Mouse (Mus musculus) embryo, embryonic 11.5 days (tissue): Measurements from ENCODE around the gene Hnrnpa2b1.
A peak's percentile ranks its signal among the peaks of the same experiment; 100 is the strongest.
"Not testable (repeated sequence)": the region's sequence is repeated elsewhere in the genome, so short reads cannot be mapped to it uniquely, and the experiment has no call there.

ENCODE experiments used
- DNase-seq: peaks from one replicate; pipeline ENCODE4 v3.0.0-alpha.2; 2012; ENCODE audit warnings: low read depth, low spot score

Hnrnpa2b1 gene

DNA sequence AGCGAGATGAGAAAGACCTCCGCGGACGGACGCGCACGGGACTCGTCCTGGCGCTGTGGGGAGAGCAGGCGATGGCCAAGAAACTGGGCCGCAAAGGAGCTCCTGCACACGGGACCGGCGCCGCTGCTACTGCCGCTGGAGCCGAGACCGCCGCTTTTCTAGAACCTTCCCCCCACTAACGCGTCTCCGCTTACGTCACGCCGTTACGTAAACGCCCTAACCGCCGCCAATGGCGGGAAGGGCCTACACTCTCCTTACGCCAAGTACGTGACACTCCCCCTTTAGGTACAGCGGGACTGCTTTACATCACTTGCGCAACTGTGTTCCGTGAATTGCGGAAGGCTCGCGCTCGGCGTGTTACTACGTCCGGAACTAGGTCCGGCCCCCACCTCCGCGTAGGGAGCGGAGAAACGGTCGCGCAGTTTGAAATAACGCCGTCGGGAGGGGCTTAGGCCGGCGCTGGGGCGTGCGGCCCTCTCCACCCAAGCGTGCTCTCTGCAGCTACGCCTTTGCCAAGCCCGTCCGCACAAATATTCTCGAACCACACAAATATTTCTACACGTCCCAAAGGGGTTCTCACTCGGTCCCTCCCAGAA is at the start of gene Hnrnpa2b1:
Hnrnpa2b1 (minus strand) TSS at position 180 of the 596 bp plus-strand sequence.
- peak; percentile 99 for DNase-seq

DNA sequence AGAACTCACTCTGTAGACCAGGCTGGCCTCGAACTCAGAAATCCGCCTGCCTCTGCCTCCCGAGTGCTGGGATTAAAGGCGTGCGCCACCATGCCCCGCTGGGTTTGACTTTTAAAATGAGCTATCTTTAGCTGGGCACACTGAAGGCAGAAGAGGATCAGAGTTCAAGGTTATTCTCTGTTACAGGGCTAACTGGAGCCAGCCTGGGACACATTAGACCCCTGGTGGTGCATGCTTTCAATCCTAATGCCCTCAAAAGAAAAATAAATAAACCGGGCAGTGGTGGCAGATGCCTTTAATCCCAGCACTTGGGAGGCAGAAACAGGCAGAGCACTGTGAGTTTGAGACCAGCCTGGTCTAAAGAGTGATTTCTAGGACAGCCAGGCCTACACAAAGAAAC is 45.2 kb upstream of the Hnrnpa2b1 start:
- DNase-seq = no peak

DNA sequence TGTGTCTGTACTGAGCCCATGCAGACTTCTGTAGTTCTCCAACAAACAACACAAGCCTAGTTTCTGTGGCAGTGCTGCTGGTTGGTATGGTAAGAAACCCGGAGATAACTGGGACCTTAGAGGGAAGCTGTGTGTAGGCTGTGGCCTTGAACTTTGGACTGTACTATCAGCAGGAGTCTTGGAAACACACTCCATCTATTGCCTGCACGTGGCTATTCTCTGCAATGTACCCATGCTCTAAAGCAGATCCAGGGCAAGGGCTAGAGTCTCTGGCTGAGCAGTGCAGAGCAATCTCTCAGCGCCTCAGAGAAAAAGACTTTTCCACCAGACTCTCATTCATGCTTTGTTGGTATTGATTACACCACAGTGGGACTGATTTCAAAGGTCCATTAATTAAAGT is 44.1 kb upstream of the Hnrnpa2b1 start:
- no peak for DNase-seq

DNA sequence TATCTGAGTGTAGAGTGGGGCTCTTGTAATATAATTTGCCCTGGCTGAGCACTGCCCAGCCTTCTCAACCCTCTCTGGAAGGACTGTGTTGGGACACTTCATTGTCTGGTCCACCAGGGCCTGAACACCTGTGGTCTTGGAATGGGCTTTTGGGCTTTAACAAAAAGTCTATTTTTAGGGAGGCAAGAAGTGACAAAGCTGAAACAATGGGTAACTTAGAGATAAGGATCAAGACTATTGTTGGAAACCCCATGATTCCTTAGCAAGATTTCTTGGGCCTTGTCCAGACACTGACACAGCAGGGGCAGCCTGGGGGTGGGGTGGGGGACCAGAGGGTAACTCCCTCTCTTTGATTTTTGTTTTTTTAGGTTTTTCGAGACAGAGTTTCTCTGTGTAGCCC is 41.3 kb upstream of the Hnrnpa2b1 start:
- DNase-seq = no peak

DNA sequence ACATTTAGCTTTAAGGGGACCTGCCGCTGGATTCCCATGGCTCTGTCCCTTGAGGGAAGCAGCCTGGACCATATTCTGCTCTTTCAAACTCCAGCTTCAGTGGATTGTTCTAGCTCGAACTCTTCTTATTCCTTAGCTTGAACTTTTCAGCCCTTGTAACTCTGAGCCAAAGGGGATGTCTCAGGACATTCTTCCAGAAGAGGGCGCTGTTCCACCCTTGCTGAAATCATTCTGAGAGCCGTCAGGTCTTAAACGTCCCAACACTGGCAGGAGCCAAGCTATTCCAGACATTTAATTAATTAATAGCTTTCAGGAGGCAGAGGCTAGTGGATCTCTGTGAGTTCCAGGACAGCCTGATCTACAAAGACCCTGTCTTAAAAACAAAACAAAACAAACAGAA is 40.4 kb upstream of the Hnrnpa2b1 start:
- DNase-seq = no peak

DNA sequence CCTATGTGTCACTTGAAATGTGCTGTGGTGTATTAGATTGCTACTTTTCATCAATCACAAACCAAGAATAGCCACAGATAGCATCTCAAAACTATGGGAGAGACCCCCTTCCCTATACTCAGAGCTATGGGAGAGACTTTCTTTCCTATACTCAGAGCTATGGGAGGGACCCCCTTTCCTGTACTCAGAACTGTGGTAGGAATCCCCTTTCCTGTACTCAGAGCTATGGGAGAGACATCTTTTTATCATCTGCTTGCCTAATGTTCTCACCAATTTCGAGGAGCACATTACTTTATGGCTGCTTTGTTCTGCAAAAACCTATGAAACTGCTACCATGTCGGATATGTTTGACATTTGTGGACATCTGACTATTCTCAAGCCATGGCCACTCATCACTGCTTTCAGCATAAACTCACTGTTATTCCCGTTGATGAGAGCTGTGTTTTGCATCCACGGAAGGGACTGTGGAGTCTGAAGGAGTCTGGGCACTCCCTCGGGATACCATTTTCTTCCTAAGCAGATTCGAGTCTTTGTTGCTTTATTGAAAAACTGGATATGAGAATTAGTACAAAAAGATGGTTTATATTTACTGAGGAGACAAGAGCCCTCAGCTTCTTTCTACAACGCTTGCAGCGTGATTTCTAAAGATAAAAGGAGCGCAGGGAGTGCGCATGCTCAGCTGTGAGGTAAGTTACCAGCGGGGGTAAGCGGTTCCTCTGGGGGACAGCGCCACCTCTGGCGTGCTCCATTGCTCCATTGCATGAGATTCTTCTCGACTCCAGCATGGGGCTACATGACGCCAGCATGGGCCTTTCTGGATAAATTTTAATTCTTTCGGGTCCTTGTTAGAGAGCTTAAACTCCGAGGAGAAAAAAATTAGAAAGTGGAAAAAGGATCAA is 39.3 kb upstream of the Hnrnpa2b1 start:
- peak; percentile 65 for DNase-seq

DNA sequence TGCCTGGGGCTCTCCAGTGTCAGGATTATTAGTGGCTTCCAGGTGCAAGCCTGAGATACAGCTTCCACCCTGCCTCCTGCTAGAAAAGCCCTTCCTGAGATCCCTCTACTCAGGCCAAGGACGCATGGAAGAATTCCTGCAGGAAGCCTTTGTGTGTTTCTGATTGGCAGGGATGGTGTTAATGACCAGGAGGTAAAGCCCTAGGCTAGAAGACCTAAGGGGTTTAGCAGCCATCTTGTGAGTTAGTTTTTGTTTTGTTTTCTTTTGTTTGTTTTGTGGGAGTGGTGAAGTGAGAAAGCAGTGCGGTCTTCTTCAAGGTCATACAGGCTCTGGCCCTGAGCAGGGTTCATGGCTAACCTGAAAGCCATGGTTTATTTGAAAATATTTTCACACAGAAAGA is 37.9 kb upstream of the Hnrnpa2b1 start:
- DNase-seq = no peak

DNA sequence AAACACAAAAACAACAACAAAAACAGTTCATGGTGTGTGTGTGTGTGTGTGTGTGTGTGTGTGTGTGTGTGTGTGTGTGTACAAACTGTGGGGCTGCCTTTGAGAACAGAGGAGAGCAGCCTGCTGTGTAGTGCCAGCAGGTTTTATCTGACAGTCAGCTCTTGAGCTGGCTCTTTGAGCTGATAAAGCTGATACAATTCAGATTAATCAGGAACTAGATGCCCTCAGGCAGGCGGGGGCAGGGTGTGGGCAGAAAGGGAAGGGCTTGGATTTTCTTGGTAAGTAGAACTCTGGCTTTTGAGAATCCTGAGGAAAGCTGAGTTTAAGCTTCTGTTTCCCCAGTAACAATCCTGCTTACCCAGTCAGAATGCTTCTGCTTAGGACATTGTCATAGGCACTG is 36.0 kb upstream of the Hnrnpa2b1 start:
- no peak for DNase-seq

DNA sequence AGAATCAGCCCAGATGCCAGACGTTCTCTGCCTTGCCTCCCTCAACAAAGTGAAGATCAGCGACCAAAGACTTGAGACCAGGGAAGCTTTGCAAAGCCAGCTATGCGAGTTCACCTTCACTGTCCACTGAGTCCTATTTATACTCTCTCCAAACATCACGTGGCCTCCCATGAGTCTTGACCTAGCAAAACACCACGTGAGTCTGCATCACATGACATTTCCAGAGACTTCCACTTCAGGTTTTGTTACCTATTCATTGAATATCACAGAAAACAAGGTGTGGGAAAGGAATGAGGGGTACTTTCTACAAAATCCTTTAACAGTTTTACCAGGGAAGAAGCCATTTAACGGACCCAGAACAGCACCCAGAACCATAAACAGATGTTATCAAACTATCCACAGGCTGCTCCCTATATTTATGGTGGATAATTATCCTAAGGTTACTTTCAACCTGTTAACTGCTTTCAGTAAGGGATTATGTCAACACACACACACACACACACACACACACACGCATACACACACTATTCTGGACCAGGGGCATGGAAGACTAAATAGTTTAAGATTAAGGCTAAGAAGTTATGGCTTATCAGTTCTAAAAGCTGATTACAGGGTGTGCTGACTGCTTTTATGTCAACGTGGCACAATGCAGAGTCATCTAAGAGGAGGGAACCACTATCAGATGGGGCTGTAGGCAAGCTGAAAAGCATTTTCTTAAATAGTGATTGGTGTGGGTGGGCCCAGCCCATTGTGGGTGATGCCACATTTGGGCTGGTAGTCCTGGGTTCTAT is 27.8 kb upstream of the Hnrnpa2b1 start:
- no peak for DNase-seq

DNA sequence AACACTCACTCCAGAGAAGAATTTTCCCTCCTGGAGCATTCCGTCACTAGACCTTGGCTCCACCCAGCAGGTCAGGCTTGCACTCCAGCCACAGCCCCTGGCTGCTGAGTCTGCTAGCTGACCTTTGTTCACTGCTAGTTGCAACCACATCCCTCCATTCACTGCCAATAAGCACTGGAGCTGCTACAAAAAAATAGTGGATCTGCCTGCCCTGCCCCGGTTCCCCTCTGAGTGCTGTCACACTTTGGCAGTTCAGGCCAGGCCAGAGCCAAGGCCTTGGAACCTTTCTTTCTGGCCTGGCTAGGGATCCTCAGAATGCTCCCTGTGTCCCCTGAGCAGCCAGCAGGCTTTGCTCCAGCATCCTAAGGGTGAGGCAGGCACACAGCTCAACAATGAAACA is 20.1 kb upstream of the Hnrnpa2b1 start:
- DNase-seq = no peak

DNA sequence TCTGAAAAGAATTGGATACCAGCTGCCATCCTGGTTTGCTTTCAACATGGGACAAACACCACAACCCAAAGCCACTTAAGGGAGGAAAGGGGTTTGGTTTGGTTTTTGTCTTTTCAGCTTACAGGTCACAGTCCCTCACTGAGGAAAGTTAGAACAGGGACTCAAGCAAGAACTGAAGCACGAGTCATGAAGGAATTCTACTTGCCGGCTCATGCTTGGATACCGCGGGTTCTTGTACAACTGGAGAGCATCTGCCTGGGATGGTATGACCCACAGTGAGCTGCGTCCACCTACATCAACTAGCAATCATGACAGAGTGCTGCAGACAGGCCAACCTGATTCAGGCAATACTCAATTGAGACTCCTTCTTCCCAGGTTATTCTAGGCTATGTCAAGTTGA is 17.0 kb upstream of the Hnrnpa2b1 start:
- DNase-seq = no peak

DNA sequence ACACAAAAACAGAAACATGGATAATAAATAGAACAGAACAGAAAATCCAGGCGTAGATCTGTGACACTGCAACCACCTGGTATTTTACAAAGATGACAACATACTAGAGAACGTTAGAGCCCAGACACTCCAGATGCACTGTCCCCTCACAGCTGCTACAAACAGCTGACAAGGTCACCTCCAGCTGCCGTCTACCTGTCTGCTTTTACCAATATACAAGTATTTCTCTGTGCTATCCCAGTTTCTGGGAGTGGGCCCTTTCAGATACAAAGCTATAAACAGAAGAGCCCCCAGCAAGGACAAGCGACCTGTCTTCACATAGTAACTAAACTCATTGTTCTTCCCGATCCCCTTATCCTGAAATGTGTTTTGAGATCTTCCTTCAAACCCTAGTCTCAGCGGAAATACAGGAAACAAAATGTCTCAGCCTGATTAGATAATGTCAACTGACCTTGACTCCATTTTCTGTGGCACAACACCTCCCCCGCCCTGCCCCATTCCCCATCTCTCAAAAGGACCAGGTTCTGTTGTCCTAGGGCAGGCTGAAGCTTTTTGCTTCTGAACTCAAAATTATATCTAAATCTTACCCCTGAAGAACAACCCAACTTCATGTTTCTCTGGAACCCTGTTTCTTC is 16.5 kb upstream of the Hnrnpa2b1 start:
- no peak for DNase-seq

DNA sequence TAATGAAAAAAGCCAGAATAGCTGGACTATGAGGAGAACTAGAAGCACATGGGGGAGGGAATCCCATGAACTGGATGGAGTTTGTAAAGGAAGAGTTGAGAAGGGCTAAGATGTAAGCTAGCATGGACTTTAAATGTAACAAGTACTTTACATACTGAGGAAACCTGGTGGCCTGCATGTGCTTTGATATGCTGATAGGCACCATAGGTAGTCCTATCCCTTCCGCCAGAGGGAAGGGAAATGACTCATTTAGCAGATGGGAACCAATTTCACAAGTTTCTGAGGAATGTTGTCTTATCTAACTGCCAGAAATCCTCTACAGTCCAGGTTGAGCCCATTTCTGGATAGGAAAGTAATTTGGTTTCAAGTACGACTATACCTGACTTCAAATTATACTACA is 16.0 kb upstream of the Hnrnpa2b1 start:
- DNase-seq = no peak

DNA sequence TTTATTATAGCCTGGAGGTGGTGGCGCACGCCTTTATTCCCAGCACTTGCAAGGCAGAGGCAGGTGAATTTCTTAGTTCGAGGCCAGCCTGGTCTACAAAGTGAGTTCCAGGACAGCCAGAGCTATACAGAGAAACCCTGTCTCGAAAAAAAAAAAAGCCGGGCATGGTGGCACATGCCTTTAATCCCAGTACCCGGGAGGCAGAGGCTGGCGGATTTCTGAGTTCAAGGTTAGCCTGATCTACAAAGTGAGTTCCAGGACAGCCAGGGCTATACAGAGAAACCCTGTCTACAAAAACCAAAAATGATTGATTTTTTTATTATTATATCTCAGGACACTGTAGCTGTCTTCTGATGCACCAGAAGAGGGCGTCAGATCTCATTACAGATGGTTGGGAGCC is 14.9 kb upstream of the Hnrnpa2b1 start:
- DNase-seq = not testable (repeated sequence)

DNA sequence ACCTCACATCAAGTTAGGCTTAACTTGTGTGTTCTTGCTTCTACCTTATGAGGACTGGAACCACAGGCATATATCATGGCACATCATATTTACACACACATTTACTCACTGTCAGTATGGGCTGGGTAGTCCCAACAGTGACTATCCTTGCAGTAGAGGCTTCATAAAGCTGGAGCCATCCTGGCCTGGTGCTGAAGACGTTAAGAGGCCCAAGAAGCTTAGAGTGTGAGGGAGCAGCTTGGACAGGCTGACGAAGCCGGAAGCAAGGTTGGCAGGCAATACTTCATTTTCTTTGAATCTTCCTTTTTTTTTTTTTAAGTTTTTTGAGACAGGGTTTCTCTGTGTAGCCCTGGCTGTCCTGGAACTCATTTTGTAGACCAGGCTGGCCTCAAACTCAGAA is 14.2 kb upstream of the Hnrnpa2b1 start:
- DNase-seq = no peak

DNA sequence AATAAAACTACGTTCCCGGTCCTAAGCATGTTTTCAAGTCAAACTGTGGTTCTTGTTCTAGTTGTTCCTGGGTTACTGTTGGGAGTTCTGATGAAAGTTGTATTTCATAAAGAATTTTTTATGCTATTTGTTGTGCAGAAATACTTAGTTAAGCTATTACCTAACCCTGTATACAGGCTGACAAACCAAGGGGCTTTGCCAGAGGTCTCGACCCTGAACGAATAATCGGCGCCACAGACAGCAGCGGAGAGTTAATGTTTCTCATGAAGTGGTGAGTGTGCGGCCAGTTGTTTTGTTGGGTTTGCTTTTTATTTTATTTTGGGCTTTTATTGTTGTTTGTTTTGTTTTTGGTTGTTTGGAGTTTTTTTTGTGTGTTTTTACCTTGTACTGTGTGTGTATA is 11.9 kb upstream of the Hnrnpa2b1 start:
- DNase-seq = no peak

DNA sequence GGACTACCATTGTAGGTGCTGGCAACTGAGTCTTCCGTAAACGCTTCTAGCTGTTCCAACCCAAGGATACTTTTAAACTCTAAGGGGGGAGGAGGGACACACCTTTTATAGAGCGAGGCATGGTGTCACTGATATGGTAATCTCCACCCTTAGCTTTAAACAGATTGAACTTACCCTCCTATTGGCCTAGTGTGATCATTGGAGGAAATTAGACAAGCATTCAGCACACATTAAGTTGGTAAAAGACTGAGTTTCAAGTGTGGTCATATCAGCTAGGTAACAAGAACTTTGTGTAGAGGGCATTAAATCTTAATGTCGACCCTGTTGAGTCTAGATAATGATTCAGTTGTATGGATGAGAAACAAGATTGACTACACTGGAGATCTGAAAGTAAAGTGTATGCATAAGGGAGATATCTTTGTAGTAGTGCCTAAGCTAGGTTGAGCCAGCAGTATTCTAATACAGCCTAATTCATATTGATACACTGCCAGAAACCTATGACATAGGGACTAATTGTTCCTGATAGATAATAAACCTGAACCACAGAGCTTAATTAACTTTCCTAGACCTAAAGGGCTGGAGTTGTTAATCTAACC is 9.5 kb upstream of the Hnrnpa2b1 start:
- no peak for DNase-seq

DNA sequence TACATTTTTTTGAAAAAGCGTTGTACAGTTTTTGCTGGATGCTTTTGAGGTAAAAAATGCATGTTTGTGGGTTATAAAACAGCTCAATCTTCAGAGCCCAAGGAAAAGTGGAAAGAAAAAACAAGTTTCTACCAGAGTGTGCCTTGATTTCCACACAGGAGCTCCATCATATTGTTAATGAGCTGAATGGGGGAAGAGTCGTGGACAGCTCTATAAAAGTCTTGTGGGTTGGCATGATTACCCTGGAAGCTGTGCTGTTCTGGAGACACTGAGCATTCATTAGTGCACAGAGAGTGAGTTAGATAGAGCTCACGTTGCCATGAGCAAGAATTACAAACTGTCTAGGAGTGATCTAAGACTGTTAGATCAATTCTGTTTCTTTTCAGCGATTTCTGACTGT is 2.5 kb upstream of the Hnrnpa2b1 start:
- DNase-seq = no peak

DNA sequence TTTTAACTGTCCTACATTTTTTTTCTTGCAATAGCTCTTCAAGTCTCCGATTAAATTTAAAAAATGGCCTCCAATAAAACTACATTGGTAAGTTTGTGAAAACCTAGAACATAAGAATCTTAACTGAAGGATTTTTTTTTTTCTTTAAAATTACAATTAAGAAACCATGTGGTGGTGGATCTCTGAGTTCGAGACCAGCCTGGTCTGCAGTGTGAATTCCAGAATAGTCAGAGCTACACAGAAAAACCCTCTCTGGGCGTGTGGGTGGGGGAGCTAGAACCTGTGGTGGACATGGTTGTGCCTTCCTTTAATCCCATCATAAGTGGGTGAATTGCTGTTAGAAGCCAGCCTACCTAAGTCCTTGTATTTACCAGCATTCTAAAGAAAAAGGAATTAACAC is 2.1 kb upstream of the Hnrnpa2b1 start:
- no peak for DNase-seq

DNA sequence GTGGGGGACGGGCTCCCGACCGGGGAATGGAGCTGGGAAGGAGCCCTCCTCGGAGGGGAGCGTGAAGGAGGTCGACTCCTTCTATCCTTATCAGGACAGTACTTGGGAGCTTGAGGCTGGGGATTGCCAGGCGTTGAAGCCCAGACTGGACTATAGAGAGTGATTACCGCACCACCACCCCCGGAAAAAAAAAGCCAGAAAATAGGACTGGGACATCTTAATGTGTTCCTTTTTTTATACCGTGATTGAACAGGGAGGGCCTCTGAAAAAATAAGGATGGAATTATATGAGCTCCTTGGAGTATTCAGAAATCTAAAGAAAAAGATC is 1.4 kb upstream of the Hnrnpa2b1 start:
- DNase-seq = no peak

DNA sequence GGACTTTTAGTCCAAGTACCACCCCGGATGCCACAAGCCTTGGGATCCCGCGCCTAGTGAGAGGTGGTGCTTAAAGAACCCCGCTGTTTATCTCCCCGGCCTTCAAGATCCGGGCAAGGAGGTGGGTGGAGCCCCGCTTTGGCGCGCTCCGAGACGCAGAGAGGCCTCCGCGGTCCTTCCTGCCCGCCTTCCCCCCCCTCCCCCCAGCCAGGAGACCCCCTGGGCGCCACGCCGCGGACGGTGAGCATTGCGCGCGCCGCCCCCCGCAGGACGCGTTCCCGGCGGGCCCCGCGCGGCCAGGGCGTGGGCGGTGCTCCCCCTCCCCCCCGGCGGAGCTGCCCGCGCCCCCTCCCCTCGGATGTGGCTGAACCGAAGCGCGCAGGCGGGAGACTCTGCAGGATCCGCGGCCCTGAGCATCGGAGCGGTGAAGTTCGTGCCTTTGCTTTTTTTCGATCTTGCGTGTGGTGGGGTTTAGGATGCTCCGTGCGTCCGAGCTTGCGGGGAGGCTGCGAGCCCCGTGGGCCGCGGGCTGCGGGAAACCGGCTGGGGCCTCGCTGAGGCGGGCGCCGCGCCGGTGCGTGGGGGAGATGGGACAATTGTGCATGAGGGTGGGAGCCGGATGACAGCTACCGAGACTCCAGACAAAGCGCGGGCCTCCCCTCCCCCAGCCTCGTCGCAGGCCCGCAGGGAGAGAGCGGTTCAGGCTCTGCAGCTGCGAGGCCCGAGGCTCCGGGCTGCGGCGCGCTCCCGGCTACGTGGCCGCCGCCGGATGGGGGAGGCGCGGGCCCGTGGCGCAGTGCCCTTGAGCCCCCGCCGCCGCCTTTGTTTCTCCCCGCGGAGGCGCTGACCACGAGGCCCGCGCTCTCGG is 851 bp upstream of the Hnrnpa2b1 start, which contains the start of gene Cbx3:
Cbx3 (plus strand) TSS at position 50 of the 868 bp plus-strand sequence.
- peak; percentile 87 for DNase-seq
